Mouse (Mus musculus): ENCODE data around the gene Npas3. TPM values are rescaled to one million over a fixed set of nuclear protein-coding genes. Genes with fewer than 3 reads are reported as not detected.

Npas3 gene
- polyA plus RNA-seq, 1 experiment from 2014 or later, result 27.9 TPM

DNA sequence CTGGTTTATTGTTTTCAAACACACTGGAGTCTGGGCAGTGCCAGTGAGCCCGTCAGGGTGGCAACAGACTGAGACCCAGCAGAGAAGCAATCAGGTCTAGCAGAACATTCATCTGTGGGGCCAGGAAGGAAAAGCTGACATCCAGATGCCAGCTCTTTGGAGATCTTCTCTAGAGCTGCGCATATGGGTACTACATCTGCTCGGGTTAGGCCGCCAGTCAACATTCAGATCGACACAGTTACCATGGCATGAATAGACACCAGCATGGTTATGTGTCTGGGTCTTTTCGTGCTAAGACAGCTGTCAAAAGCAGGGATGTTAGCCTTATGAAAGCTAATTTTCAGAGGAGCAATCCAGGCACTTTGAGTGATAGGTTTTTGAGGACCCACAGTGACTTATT is 407.8 kb downstream of the Npas3 start:
- Histone ChIP-seq H3K27me3 (ENCODE audit: control insufficient read depth, insufficient read depth, low read depth, low read length) (no peaks in the 10 kb centered on the region), H3K4me2 (ENCODE audit: low read length) (no peak overlapping the region), H3K27ac (ENCODE audit: low read length) (no peak overlapping the region), H3K9ac (ENCODE audit: low read depth, low read length) (no peak overlapping the region), H3K9me3 (replicated peaks; ENCODE audit: control insufficient read depth, low read length, poor library complexity, severe bottlenecking) (no peaks in the 10 kb centered on the region), H3K4me1 (ENCODE audit: control insufficient read depth, insufficient read depth, low read length) (peaks cover 7% of the 10 kb centered on the region; the same call in 1 of the 2 replicates), H3K4me3 (ENCODE audit: low read depth, low read length) (no peak overlapping the region), H3K36me3 (ENCODE audit: control insufficient read depth, insufficient read depth, low read length) (no peaks in the 10 kb centered on the region)
- 87% methylated on average over 6 of the region's 6 CpGs for WGBS
- ATAC-seq, result no peak

DNA sequence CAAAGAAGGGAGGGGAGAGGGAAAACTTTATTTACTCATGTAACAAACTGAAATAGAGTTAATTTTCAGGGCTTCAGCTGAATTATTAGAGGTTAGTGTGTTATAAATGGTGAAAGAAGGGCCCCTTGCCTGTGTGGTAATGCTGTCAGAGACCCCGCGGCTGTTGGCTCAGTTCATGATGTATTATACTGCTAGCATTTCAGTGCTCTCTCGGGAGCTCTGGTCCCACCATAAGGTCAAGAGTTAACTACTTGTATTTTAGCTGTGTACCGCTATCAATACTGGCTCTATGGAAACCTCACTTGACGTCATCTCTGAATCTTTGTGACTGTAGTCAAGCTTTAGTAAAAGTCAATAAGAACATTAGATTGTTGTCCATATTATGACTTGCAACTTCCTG is 415.6 kb downstream of the Npas3 start:
- Histone ChIP-seq H3K4me2 (ENCODE audit: low read length) (no peak overlapping the region), H3K27me3 (ENCODE audit: control insufficient read depth, insufficient read depth, low read depth, low read length) (no peaks in the 10 kb centered on the region), H3K36me3 (ENCODE audit: control insufficient read depth, insufficient read depth, low read length) (no peaks in the 10 kb centered on the region), H3K4me1 (ENCODE audit: control insufficient read depth, insufficient read depth, low read length) (no peaks in the 10 kb centered on the region; the same call in 1 of the 2 replicates), H3K4me3 (ENCODE audit: low read depth, low read length) (no peak overlapping the region), H3K9ac (ENCODE audit: low read depth, low read length) (no peak overlapping the region), H3K9me3 (replicated peaks; ENCODE audit: control insufficient read depth, low read length, poor library complexity, severe bottlenecking) (no peaks in the 10 kb centered on the region), H3K27ac (ENCODE audit: low read length) (no peak overlapping the region)
- WGBS, result 54% methylated on average over 5 of the region's 5 CpGs
- no peak for ATAC-seq

DNA sequence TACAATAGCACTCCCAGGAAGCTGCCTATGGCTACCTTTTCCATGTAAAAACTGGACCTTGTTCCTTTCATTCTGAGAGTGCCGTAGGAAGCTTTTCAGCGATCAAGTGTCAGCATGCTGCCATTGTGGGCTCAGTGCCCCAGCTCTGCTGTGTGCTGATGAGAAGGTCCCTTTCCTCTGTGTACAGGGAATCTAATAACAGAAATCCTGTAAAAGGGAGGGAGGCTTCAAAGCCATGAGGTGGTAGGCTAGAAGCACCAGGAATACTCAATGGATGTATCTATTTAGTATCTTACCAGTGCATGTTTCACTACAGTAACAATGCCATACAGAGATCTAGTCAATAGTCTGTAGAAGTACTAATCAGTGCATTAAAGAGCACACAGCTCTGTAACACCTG is 423.4 kb downstream of the Npas3 start:
- no peak for ATAC-seq
- no peaks in the 10 kb centered on the region for H3K27me3 ChIP-seq (ENCODE audit: control insufficient read depth, insufficient read depth, low read depth, low read length)
- WGBS, result 79% methylated on average over 2 of the region's 2 CpGs

DNA sequence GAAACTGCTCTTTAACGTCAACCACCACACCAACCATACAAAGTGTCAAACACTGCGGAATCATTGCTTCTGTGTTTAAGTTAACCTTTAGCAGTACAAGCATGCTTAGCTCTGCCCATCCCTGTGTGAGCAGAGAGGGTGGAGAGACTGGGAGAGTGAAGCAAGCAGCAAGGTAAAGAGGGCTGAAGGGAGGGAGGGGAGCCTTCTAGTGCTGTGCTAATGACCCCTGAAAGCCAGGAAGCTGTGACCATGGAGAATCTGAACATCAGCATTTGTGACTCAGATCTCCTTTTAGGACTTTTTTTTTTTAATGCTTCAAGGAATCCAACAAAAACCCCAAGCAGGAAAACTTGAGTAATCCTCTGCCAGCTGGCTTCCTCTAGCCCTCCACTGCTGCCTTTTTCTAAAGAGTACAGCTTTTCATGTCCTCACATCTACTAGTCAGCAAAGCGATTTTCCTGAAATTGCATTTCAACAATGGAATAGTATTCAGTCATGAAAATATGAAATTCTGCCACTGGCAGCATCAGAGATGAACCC is 428.7 kb downstream of the Npas3 start:
- Histone ChIP-seq H3K36me3 (ENCODE audit: control insufficient read depth, insufficient read depth, low read length) (no peaks in the 10 kb centered on the region), H3K27ac (ENCODE audit: low read length) (no peak overlapping the region), H3K4me3 (ENCODE audit: low read depth, low read length) (no peak overlapping the region), H3K9ac (ENCODE audit: low read depth, low read length) (no peak overlapping the region), H3K27me3 (ENCODE audit: control insufficient read depth, insufficient read depth, low read depth, low read length) (no peaks in the 10 kb centered on the region), H3K4me1 (ENCODE audit: control insufficient read depth, insufficient read depth, low read length) (no peaks in the 10 kb centered on the region), H3K4me2 (ENCODE audit: low read length) (no peak overlapping the region), H3K9me3 (replicated peaks; ENCODE audit: control insufficient read depth, low read length, poor library complexity, severe bottlenecking) (no peaks in the 10 kb centered on the region)
- 77% methylated on average over 3 of the region's 3 CpGs for WGBS
- ATAC-seq, result no peak

More for the DNA sequence above, 423.4 kb downstream of the Npas3 start:
- Histone ChIP-seq H3K9ac (ENCODE audit: low read depth, low read length) (no peak overlapping the region), H3K9me3 (replicated peaks; ENCODE audit: control insufficient read depth, low read length, poor library complexity, severe bottlenecking) (no peaks in the 10 kb centered on the region), H3K4me3 (ENCODE audit: low read depth, low read length) (no peak overlapping the region), H3K27ac (ENCODE audit: low read length) (no peak overlapping the region), H3K4me2 (ENCODE audit: low read length) (no peak overlapping the region), H3K36me3 (ENCODE audit: control insufficient read depth, insufficient read depth, low read length) (no peaks in the 10 kb centered on the region), H3K4me1 (ENCODE audit: control insufficient read depth, insufficient read depth, low read length) (no peaks in the 10 kb centered on the region)

DNA sequence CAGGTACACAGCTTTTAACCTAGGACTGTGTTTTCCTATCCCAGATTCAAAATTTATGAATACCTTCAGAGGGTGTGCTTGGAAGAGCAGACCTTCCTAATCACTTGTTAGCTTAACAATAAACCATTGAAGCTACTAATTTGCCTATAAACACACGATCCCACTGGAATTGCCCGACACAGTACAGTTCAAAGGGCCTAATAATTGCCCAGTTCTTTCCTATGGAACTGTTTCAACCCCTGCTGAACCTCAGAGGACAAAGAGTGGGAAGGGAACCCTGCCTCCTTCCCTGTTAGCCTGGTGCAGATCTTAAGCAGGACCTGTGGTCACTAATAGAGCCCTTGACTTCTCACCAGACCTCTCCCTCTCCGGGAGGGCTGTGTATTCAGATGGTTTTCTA is 429.7 kb downstream of the Npas3 start:
- Histone ChIP-seq H3K4me1 (ENCODE audit: control insufficient read depth, insufficient read depth, low read length) (no peaks in the 10 kb centered on the region), H3K36me3 (ENCODE audit: control insufficient read depth, insufficient read depth, low read length) (no peaks in the 10 kb centered on the region), H3K4me3 (ENCODE audit: low read depth, low read length) (no peak overlapping the region), H3K27me3 (ENCODE audit: control insufficient read depth, insufficient read depth, low read depth, low read length) (no peaks in the 10 kb centered on the region), H3K4me2 (ENCODE audit: low read length) (no peak overlapping the region), H3K9ac (ENCODE audit: low read depth, low read length) (no peak overlapping the region), H3K9me3 (replicated peaks; ENCODE audit: control insufficient read depth, low read length, poor library complexity, severe bottlenecking) (no peaks in the 10 kb centered on the region), H3K27ac (ENCODE audit: low read length) (no peak overlapping the region)
- 44% methylated on average over 3 of the region's 3 CpGs for WGBS
- ATAC-seq, result no peak

DNA sequence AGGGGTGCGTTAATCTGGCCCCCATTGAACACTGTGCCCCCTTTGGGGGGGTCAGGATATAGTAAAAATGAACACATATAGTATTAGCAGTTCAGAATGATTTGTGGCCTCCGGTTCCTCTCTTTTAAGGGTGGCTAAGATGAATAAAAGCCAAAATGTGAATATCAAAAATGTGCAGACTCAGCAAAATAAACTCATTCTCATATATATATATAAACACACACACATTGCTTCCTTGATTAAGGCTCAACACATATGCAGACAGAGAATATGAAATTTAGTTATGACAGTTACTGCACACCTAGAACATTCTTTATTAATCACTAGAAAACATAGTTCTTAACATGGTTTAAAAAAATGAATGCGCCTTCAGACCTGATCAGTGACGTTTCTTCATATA is 430.7 kb downstream of the Npas3 start:
- no peak overlapping the region for H3K9ac ChIP-seq (ENCODE audit: low read depth, low read length)
- 95% methylated on average over 4 of the region's 4 CpGs for WGBS
- ATAC-seq, result no peak
- no peaks in the 10 kb centered on the region for H3K27me3 ChIP-seq (ENCODE audit: control insufficient read depth, insufficient read depth, low read depth, low read length)
- H3K4me2 ChIP-seq (ENCODE audit: low read length), result no peak overlapping the region
- H3K4me3 ChIP-seq (ENCODE audit: low read depth, low read length), result no peak overlapping the region
- no peak overlapping the region for H3K27ac ChIP-seq (ENCODE audit: low read length)
- no peaks in the 10 kb centered on the region for H3K4me1 ChIP-seq (ENCODE audit: control insufficient read depth, insufficient read depth, low read length)
- H3K36me3 ChIP-seq (ENCODE audit: control insufficient read depth, insufficient read depth, low read length), result no peaks in the 10 kb centered on the region
- H3K9me3 ChIP-seq (replicated peaks; ENCODE audit: control insufficient read depth, low read length, poor library complexity, severe bottlenecking), result no peaks in the 10 kb centered on the region

DNA sequence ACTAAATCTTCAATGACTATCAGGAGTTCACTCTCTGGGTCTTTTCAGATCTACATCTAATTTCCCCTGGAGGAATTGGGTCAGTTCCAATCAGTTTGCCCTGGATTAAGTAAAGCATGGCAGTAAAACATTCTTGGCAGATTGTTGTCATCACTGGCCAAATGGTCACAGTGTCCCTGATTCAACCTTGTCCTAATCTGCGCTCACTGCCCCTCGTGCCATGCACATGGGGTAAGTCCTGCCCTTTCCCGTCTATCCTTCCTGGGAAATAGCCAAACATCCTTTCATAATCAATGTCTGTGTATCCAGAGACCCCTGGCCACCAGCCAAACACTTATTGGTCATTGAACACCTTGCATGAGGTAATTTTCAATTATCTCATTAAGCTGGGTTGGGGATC is 432.0 kb downstream of the Npas3 start:
- no peaks in the 10 kb centered on the region for H3K4me1 ChIP-seq (ENCODE audit: control insufficient read depth, insufficient read depth, low read length)
- H3K27me3 ChIP-seq (ENCODE audit: control insufficient read depth, insufficient read depth, low read depth, low read length), result no peaks in the 10 kb centered on the region
- H3K9me3 ChIP-seq (replicated peaks; ENCODE audit: control insufficient read depth, low read length, poor library complexity, severe bottlenecking), result no peaks in the 10 kb centered on the region
- no peak overlapping the region for H3K27ac ChIP-seq (ENCODE audit: low read length)
- 76% methylated on average over 3 of the region's 3 CpGs for WGBS
- ATAC-seq, result no peak
- H3K4me2 ChIP-seq (ENCODE audit: low read length), result no peak overlapping the region
- H3K9ac ChIP-seq (ENCODE audit: low read depth, low read length), result no peak overlapping the region
- H3K4me3 ChIP-seq (ENCODE audit: low read depth, low read length), result no peak overlapping the region
- H3K36me3 ChIP-seq (ENCODE audit: control insufficient read depth, insufficient read depth, low read length), result no peaks in the 10 kb centered on the region

DNA sequence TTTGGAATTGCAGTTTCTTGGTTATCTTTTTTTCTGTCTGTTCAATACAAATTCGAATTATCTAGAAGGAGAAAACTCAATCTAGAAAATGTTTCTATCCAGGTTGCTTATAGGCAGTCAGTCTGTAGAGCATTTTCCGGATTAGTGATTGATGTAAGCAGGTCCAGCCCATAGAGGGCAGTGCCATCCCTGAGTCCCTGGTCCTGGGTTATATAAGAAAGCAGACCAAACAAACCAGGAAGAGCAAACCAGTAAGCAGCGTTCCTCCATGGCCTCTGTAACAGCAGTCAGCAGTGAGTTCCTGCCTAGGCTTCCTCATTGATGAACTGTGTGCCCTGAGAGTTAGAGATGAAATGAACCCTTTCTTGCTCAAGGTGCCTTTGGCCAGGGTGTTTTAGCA is 433.6 kb downstream of the Npas3 start:
- Histone ChIP-seq H3K27ac (ENCODE audit: low read length) (no peak overlapping the region), H3K36me3 (ENCODE audit: control insufficient read depth, insufficient read depth, low read length) (no peaks in the 10 kb centered on the region), H3K27me3 (ENCODE audit: control insufficient read depth, insufficient read depth, low read depth, low read length) (no peaks in the 10 kb centered on the region), H3K4me3 (ENCODE audit: low read depth, low read length) (no peak overlapping the region), H3K4me2 (ENCODE audit: low read length) (no peak overlapping the region), H3K9me3 (replicated peaks; ENCODE audit: control insufficient read depth, low read length, poor library complexity, severe bottlenecking) (no peaks in the 10 kb centered on the region), H3K4me1 (ENCODE audit: control insufficient read depth, insufficient read depth, low read length) (no peaks in the 10 kb centered on the region), H3K9ac (ENCODE audit: low read depth, low read length) (no peak overlapping the region)
- ATAC-seq, result no peak
- WGBS, result 51% methylated on average over 3 of the region's 3 CpGs

DNA sequence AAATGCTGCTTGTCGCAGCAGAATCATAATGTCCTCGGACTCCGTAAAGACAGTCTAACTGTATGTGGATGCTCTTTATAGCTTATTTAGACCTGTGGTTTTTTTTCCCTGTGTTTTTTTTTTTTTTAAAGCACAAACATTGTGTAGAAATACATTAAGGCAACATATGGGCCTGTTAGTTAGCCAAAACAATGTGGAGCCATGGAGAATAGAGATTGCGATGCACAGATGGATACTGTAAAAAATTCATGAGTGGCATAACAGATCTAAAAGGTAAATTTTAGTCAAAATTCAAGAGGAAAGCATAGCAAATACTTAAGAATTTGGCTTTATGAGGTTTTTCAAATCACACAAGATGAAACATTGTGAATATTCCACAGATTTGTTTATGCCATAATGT is 444.0 kb downstream of the Npas3 start:
- Histone ChIP-seq H3K27me3 (ENCODE audit: control insufficient read depth, insufficient read depth, low read depth, low read length) (no peaks in the 10 kb centered on the region), H3K27ac (ENCODE audit: low read length) (no peak overlapping the region), H3K4me3 (ENCODE audit: low read depth, low read length) (no peak overlapping the region), H3K4me1 (ENCODE audit: control insufficient read depth, insufficient read depth, low read length) (no peaks in the 10 kb centered on the region), H3K4me2 (ENCODE audit: low read length) (no peak overlapping the region), H3K9ac (ENCODE audit: low read depth, low read length) (no peak overlapping the region), H3K9me3 (replicated peaks; ENCODE audit: control insufficient read depth, low read length, poor library complexity, severe bottlenecking) (no peaks in the 10 kb centered on the region), H3K36me3 (ENCODE audit: control insufficient read depth, insufficient read depth, low read length) (no peaks in the 10 kb centered on the region)
- 80% methylated on average over 4 of the region's 4 CpGs for WGBS
- ATAC-seq, result no peak

Measured in midbrain, embryonic 16.5 days (tissue).